Comparison of ENCODE assay signal across 1 mouse cellular context in genomic region chr8:84977435-84978247, GRCm38 (mm10).
TF ChIP-seq lines count a peak whose summit lies in the region.

No protein-coding gene starts in this region.

TF ChIP-seq in MEL, 35 proteins besides CTCF, POLR2A, EP300 and RAD21 (continued from another document):
- no peak for TF ChIP-seq MAZ (IDR thresholded peaks at IDR 0.05; ENCODE audit: low read depth, low read length)
- no peak for TF ChIP-seq MYB (IDR thresholded peaks at IDR 0.05; ENCODE audit: low read depth, low read length)
- peak; percentile 68 for TF ChIP-seq HCFC1 (IDR thresholded peaks at IDR 0.05; ENCODE audit: low read depth, low read length)
- TF ChIP-seq ZNF384 (IDR thresholded peaks at IDR 0.05; ENCODE audit: low read depth, low read length), result no peak
- TF ChIP-seq SIN3A (IDR thresholded peaks at IDR 0.05; ENCODE audit: low read length), result peak; percentile 66
- TF ChIP-seq JUND (IDR thresholded peaks at IDR 0.05; ENCODE audit: low read depth, low read length), result no peak
- TF ChIP-seq BHLHE40 (IDR thresholded peaks at IDR 0.05; ENCODE audit: borderline replicate concordance, low read depth, low read length), result no peak
- TF ChIP-seq MAX (IDR thresholded peaks at IDR 0.05; ENCODE audit: low read length), result peak; percentile 58
- TF ChIP-seq USF2 (IDR thresholded peaks at IDR 0.05; ENCODE audit: borderline replicate concordance in 1 of 2, insufficient read depth in 1 of 2, low read depth in 1 of 2, low read length in 2 of 2), result peak in 1 of 2 experiments; percentile 50; a peak in 1 of 4 replicates
- peak; percentile 80 for TF ChIP-seq POLR2AphosphoS2 (IDR thresholded peaks at IDR 0.05; ENCODE audit: low read length)
- TF ChIP-seq CHD2 (IDR thresholded peaks at IDR 0.05; ENCODE audit: low read length), result no peak
- no peak for TF ChIP-seq GATA1 (IDR thresholded peaks at IDR 0.05; ENCODE audit: low read depth, low read length)
- peak; percentile 91 for TF ChIP-seq MXI1 (IDR thresholded peaks at IDR 0.05; ENCODE audit: low read depth, low read length)
- peak; percentile 52 for TF ChIP-seq NELFE (IDR thresholded peaks at IDR 0.05; ENCODE audit: low read depth, low read length)
- TF ChIP-seq ZMIZ1 (IDR thresholded peaks at IDR 0.05; ENCODE audit: low read depth, low read length), result peak; percentile 44
